Mouse (Mus musculus) lung, embryonic 14.5 days (tissue): ENCODE measurements at regions not wholly inside any gene's neighbourhood (a gene's known extent, or its start where the extent isn't known, plus 50 kb on each side); places are given as distances from the start of the nearest gene placed in this dataset.
A peak's percentile ranks its signal among the peaks of the same experiment; 100 is the strongest.

Source experiments
- ATAC-seq: fragments of 200-750 bp; cut with Nextera tagmentation; 2 replicates; pipeline ENCODE4 v1.8.0; 2017; ENCODE audit warnings: mild to moderate bottlenecking, moderate TSS enrichment, moderate library complexity; ENCODE audit not compliant: insufficient read depth
- DNase-seq: peaks from one replicate; pipeline ENCODE4 v3.0.0-alpha.2; 2015
- H3K27ac ChIP-seq: fragments of 300-500 bp; sonication (generic); 2 replicates; pipeline ENCODE4 v1.5.1; 2014; ENCODE audit warnings: low read depth, mild to moderate bottlenecking, moderate library complexity
- H3K27me3 ChIP-seq: fragments of 300-500 bp; sonication (generic); 2 replicates; pipeline ENCODE4 v1.6.1; 2014; ENCODE audit warnings: low read length, control low read depth; ENCODE audit not compliant: insufficient read depth
- H3K36me3 ChIP-seq: fragments of 300-500 bp; sonication (generic); 2 replicates; pipeline ENCODE4 v1.6.1; 2014; ENCODE audit warnings: control low read depth; ENCODE audit not compliant: insufficient read depth
- H3K4me1 ChIP-seq: fragments of 300-500 bp; sonication (generic); 2 replicates; pipeline ENCODE4 v1.6.1; 2014; ENCODE audit warnings: antibody characterized with exemption, control low read depth; ENCODE audit not compliant: insufficient read depth
- H3K4me2 ChIP-seq: fragments of 300-500 bp; sonication (generic); 2 replicates; pipeline ENCODE4 v1.6.1; 2014; ENCODE audit warnings: mild to moderate bottlenecking
- H3K4me3 ChIP-seq: fragments of 300-500 bp; sonication (generic); 2 replicates; pipeline ENCODE4 v1.5.1; 2014; ENCODE audit warnings: low read depth, low read length
- H3K9ac ChIP-seq: fragments of 300-500 bp; sonication (generic); 2 replicates; pipeline ENCODE4 v1.6.1; 2014
- H3K9me3 ChIP-seq: fragments of 300-500 bp; sonication (generic); 2 replicates; pipeline ENCODE4 v1.6.1; 2016; ENCODE audit warnings: low read depth, low read length, control low read depth
- CTCF ChIP-seq: IDR thresholded peaks from 2 replicates; pipeline ENCODE4 v1.5.1; 2016; ENCODE audit warnings: antibody characterized with exemption, low read depth
- WGBS: fragments of 180-500 bp; shearing (Covaris S2); extraction: QIAGEN DNeasy Blood & Tissue Kit; methylation state at CpG from one replicate; pipeline ENCODE4 v1.1.7; 2014; 5-methylcytosine and 5-hydroxymethylcytosine counted together

DNA sequence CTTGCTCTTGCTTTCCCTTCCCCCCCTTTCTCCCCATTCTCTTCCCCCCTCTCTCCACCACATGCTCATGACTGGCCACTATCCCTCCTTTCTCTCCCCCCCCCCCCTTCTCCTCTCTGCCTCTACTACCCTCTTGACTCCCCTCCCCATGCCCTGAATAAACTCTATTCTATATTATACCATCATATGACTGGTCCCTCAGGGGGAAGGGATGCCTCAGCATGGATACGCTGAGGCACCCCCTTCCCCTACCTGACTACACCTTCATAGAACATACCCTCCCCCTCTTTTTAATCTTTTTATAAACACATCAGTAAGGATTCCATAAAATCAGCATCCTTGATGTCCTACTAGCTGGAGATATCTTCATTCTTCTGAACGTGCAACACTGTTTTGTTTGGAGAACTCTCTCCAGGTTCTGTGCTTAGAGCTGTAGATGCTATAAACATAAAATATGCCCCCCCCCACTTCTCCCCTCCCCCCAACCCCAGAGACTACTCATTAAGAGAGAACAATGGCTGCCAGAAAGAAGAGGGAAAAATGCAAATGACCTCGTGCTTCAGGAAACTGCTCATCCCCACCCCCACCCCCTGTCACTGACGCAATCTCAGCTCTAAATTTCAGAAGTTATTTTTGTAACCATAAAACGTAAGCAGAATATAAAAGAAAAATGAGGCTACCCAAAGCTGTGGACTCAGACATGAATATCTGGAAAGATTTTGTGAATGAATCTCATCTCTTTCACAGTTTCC lies 102.3 kb downstream of the Pja2 start:
- no peaks in the 10 kb centered on the region for H3K9me3 ChIP-seq
- no peak for DNase-seq
- WGBS = 48% methylated on average over 5 of the region's 5 CpGs

GRCm38 (mm10) chr17:64214599-64214998 lies 117.1 kb downstream of the Pja2 start:
- Histone ChIP-seq H3K9ac (no peak overlapping the region), H3K4me3 (no peak overlapping the region), H3K9me3 (no peaks in the 10 kb centered on the region), H3K27me3 (no peaks in the 10 kb centered on the region), H3K4me1 (no peaks in the 10 kb centered on the region), H3K36me3 (no peaks in the 10 kb centered on the region), H3K4me2 (no peak overlapping the region), H3K27ac (no peak overlapping the region)
- DNase-seq = peak; percentile 48
- 15% methylated on average over 7 of the region's 7 CpGs for WGBS
- peak; percentile 49; the same call in 1 of the 2 replicates for ATAC-seq
- no peak for TF ChIP-seq CTCF

More for the DNA sequence above, 102.3 kb downstream of the Pja2 start:
- no peak for TF ChIP-seq CTCF
- Histone ChIP-seq H3K4me2 (no peak overlapping the region), H3K9ac (no peak overlapping the region), H3K27ac (no peak overlapping the region), H3K4me3 (no peak overlapping the region), H3K27me3 (no peaks in the 10 kb centered on the region), H3K36me3 (no peaks in the 10 kb centered on the region), H3K4me1 (no peaks in the 10 kb centered on the region)
- ATAC-seq = no peak

- WGBS = 58% methylated on average over 4 of the region's 4 CpGs
- no peak overlapping the region for H3K9ac ChIP-seq
- TF ChIP-seq CTCF = no peak
- H3K4me1 ChIP-seq = no peaks in the 10 kb centered on the region
- ATAC-seq (no peak), DNase-seq (no peak)
- no peaks in the 10 kb centered on the region for H3K36me3 ChIP-seq
- no peaks in the 10 kb centered on the region for H3K9me3 ChIP-seq
- no peak overlapping the region for H3K4me3 ChIP-seq
- no peaks in the 10 kb centered on the region for H3K27me3 ChIP-seq
- no peak overlapping the region for H3K4me2 ChIP-seq
- no peak overlapping the region for H3K27ac ChIP-seq
Measured at GRCm38 (mm10) chr17:64213251-64213650, 118.5 kb downstream of the Pja2 start.

DNA sequence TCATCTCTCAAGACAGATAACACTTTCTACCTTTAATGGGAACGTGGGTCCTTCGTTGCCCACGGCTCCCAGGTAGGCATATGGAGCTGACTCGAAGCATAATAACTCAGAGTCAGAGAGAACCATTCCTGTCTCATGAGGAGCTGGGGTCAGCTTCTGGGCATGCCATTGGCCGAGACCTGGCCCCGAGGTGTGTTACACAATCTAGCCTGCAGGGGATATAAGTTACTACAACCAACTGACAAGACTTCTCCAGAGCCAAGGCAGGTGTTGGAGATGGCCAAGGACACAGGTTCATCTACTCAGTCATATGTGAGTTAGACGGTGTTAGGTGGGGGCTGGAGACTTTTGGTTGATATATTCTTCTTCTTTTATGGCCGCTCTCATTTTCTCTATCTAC lies 120.4 kb downstream of the Pja2 start:
- 87% methylated on average over 8 of the region's 8 CpGs for WGBS
- H3K4me1 ChIP-seq = no peaks in the 10 kb centered on the region
- H3K27me3 ChIP-seq = no peaks in the 10 kb centered on the region
- H3K36me3 ChIP-seq = no peaks in the 10 kb centered on the region
- TF ChIP-seq CTCF = no peak
- no peak overlapping the region for H3K4me3 ChIP-seq
- no peaks in the 10 kb centered on the region for H3K9me3 ChIP-seq
- DNase-seq (no peak), ATAC-seq (no peak)
- H3K9ac ChIP-seq = no peak overlapping the region
- no peak overlapping the region for H3K27ac ChIP-seq
- no peak overlapping the region for H3K4me2 ChIP-seq

DNA sequence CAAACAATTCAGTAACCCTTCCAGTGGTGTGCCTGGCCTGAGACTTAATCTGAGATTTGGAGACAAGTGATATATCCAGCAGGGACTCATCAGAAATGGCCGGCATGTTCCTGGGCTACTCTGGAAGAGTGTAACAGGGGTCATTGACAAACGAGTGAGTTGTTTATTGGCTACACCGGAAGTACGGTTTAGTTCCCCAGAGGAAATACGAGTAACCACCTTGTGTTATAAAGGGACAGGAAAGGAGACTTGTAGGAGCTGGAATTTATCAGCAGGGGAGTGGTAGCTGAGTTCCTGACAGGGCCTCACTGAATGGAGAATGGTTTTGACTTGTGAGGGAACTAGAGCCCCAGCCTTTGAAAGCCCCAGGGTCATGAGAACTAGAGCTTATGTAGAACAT lies 121.3 kb downstream of the Pja2 start:
- TF ChIP-seq CTCF = no peak
- Histone ChIP-seq H3K27ac (no peak overlapping the region), H3K4me2 (no peak overlapping the region), H3K9me3 (no peaks in the 10 kb centered on the region), H3K4me3 (no peak overlapping the region), H3K36me3 (no peaks in the 10 kb centered on the region), H3K9ac (no peak overlapping the region), H3K27me3 (no peaks in the 10 kb centered on the region), H3K4me1 (no peaks in the 10 kb centered on the region)
- 0 out of 2 replicates have a peak, but pooled peaks have one; percentile 21 for ATAC-seq
- WGBS = 43% methylated on average over 5 of the region's 5 CpGs
- peak; percentile 16 for DNase-seq

GRCm38 (mm10) chr17:64209640-64210039 lies 122.1 kb downstream of the Pja2 start:
- Histone ChIP-seq H3K9me3 (no peaks in the 10 kb centered on the region), H3K4me1 (no peaks in the 10 kb centered on the region), H3K36me3 (no peaks in the 10 kb centered on the region), H3K4me3 (no peak overlapping the region), H3K9ac (no peak overlapping the region), H3K27me3 (no peaks in the 10 kb centered on the region), H3K27ac (no peak overlapping the region), H3K4me2 (no peak overlapping the region)
- TF ChIP-seq CTCF = no peak
- DNase-seq (no peak), ATAC-seq (no peak)
- 75% methylated on average over 10 of the region's 10 CpGs for WGBS

- TF ChIP-seq CTCF = no peak
- DNase-seq = no peak
- Histone ChIP-seq H3K4me1 (no peaks in the 10 kb centered on the region), H3K9me3 (no peaks in the 10 kb centered on the region), H3K9ac (no peak overlapping the region), H3K27me3 (no peaks in the 10 kb centered on the region), H3K4me3 (no peak overlapping the region), H3K4me2 (no peak overlapping the region), H3K27ac (no peak overlapping the region), H3K36me3 (no peaks in the 10 kb centered on the region)
- WGBS = 60% methylated on average over 13 of the region's 13 CpGs
- ATAC-seq = no peak
Measured at GRCm38 (mm10) chr17:64208152-64208855, 123.4 kb downstream of the Pja2 start.
